Mouse (Mus musculus) liver, adult 2 months (tissue): ENCODE data around the gene Parvg. TPM values are rescaled to one million over a fixed set of nuclear protein-coding genes. Genes with fewer than 3 reads are reported as not detected.
A peak's percentile ranks its signal among the peaks of the same experiment; 100 is the strongest.

Source experiments
- DNase-seq: peaks from one replicate; pipeline ENCODE4 v3.0.0-alpha.2; 2011; ENCODE audit warnings: low read depth, low spot score; ENCODE audit errors: extremely low read depth
- H3K27ac ChIP-seq: fragments of 200-500 bp; replicated peaks from 2 replicates; pipeline ENCODE4 v1.5.1; 2012; ENCODE audit warnings: low read depth, mild to moderate bottlenecking, control low read depth, inconsistent platforms, low read length; ENCODE audit not compliant: insufficient read depth
- H3K27me3 ChIP-seq: fragments of 200-500 bp; 2 replicates; pipeline ENCODE4 v1.6.1; 2012; ENCODE audit warnings: mild to moderate bottlenecking, moderate library complexity, low read length, inconsistent platforms; ENCODE audit not compliant: control insufficient read depth, insufficient read depth
- H3K36me3 ChIP-seq: fragments of 200-500 bp; 2 replicates; pipeline ENCODE4 v1.6.1; 2012; ENCODE audit warnings: low read length, inconsistent platforms; ENCODE audit not compliant: control insufficient read depth, insufficient read depth
- H3K4me1 ChIP-seq: fragments of 200-500 bp; 2 replicates; pipeline ENCODE4 v1.6.1; 2011; ENCODE audit warnings: low read length; ENCODE audit not compliant: control insufficient read depth, insufficient read depth
- H3K4me3 ChIP-seq: fragments of 200-500 bp; 2 replicates; pipeline ENCODE4 v1.5.1; 2011; ENCODE audit warnings: low read depth, mild to moderate bottlenecking, control low read depth, low read length, moderate library complexity; ENCODE audit not compliant: insufficient read depth
- H3K79me2 ChIP-seq: fragments of 200-500 bp; 2 replicates; pipeline ENCODE4 v1.6.1; 2012; ENCODE audit warnings: inconsistent platforms, mild to moderate bottlenecking, low read length, moderate library complexity; ENCODE audit not compliant: control insufficient read depth, insufficient read depth
- H3K9ac ChIP-seq: fragments of 200-500 bp; 2 replicates; pipeline ENCODE4 v1.6.1; 2012; ENCODE audit warnings: low read depth, mild to moderate bottlenecking, control low read depth, inconsistent platforms, low read length
- CTCF ChIP-seq: fragments of 200-500 bp; IDR thresholded peaks from 2 replicates; pipeline ENCODE4 v1.5.1; 2011; ENCODE audit warnings: low read depth, low read length, control low read depth
- POLR2A ChIP-seq: fragments of 200-500 bp; IDR thresholded peaks from 2 replicates; pipeline ENCODE4 v1.6.1; 2011; ENCODE audit warnings: low read length, control low read depth; ENCODE audit not compliant: insufficient read depth; ENCODE audit errors: extremely low read depth
- WGBS: fragments of 180-500 bp; shearing (Covaris S2); methylation state at CpG from one replicate; pipeline ENCODE4 v1.1.7; 2018; 5-methylcytosine and 5-hydroxymethylcytosine counted together
- polyA plus RNA-seq: library from polyadenylated mRNA; depleted of rRNA; stranded (reverse); fragments of >200 nt; gene quantifications from 2 replicates; pipeline ENCODE4 v1.2.3, GENCODE M21; 2012
- total RNA-seq: library from RNA; depleted of rRNA; stranded (reverse); fragments of >200 nt; gene quantifications from 2 replicates; pipeline ENCODE4 v1.2.3, GENCODE M21; 2014

Parvg gene
- total and polyA plus RNA-seq, 2 experiments = 0.74 to 0.95 TPM

- Histone ChIP-seq H3K4me1 (no peaks in the 10 kb centered on the region), H3K27ac (no peak overlapping the region), H3K27me3 (no peaks in the 10 kb centered on the region), H3K36me3 (no peaks in the 10 kb centered on the region), H3K79me2 (no peaks in the 10 kb centered on the region), H3K4me3 (no peak overlapping the region), H3K9ac (no peak overlapping the region)
- DNase-seq = peak; percentile 3
- no peak for TF ChIP-seq CTCF
- no peak for TF ChIP-seq POLR2A
- WGBS = 72% methylated on average over 5 of the region's 5 CpGs
Observed at GRCm38 (mm10) chr15:84372801-84373200, 49.0 kb downstream of the Parvg start.

GRCm38 (mm10) chr15:84378734-84379133 lies 54.9 kb downstream of the Parvg start:
- H3K27ac ChIP-seq = no peak overlapping the region
- no peak overlapping the region for H3K4me3 ChIP-seq
- no peak for DNase-seq
- TF ChIP-seq POLR2A (no peak), CTCF (no peak)
- no peaks in the 10 kb centered on the region for H3K36me3 ChIP-seq
- no peaks in the 10 kb centered on the region for H3K27me3 ChIP-seq
- 83% methylated on average over 9 of the region's 9 CpGs for WGBS
- no peaks in the 10 kb centered on the region for H3K4me1 ChIP-seq
- no peak overlapping the region for H3K9ac ChIP-seq
- H3K79me2 ChIP-seq = no peaks in the 10 kb centered on the region

GRCm38 (mm10) chr15:84380181-84380580 lies 56.4 kb downstream of the Parvg start:
- no peak for DNase-seq
- H3K27me3 ChIP-seq = no peaks in the 10 kb centered on the region
- no peak overlapping the region for H3K27ac ChIP-seq
- no peak overlapping the region for H3K4me3 ChIP-seq
- no peak overlapping the region for H3K9ac ChIP-seq
- H3K79me2 ChIP-seq = no peaks in the 10 kb centered on the region
- TF ChIP-seq POLR2A = no peak
- TF ChIP-seq CTCF = no peak
- WGBS = 52% methylated on average over 10 of the region's 10 CpGs
- H3K4me1 ChIP-seq = no peaks in the 10 kb centered on the region
- H3K36me3 ChIP-seq = no peaks in the 10 kb centered on the region

DNA sequence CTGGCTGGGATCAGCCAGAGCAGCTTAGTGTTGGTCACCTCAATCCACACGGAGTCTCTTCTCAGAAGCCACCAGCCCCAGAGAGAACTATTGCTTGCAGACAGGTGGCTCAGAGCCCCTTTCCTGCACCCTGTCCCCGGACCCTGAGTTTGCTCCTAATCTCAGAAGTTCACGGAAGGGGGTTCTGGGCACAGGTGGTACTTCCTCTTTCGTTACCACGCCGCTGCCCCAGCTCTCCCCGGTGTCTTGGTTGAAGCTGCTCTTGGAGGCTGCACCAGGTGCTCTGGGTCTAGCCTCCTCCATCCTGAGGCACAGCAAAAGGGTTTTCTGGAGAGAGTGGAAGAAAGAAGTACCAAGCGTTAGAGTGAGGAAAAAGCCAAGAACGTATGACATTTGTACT lies 60.2 kb downstream of the Parvg start:
- H3K4me3 ChIP-seq = no peak overlapping the region
- TF ChIP-seq POLR2A = no peak
- no peak for TF ChIP-seq CTCF
- no peaks in the 10 kb centered on the region for H3K36me3 ChIP-seq
- no peak for DNase-seq
- no peaks in the 10 kb centered on the region for H3K4me1 ChIP-seq
- 92% methylated on average over 9 of the region's 9 CpGs for WGBS
- no peak overlapping the region for H3K27ac ChIP-seq
- H3K79me2 ChIP-seq = no peaks in the 10 kb centered on the region
- H3K9ac ChIP-seq = no peak overlapping the region
- H3K27me3 ChIP-seq = no peaks in the 10 kb centered on the region

GRCm38 (mm10) chr15:84385995-84386565 lies 62.3 kb downstream of the Parvg start:
- H3K27ac ChIP-seq = no peak overlapping the region
- no peaks in the 10 kb centered on the region for H3K4me1 ChIP-seq
- 88% methylated on average over 8 of the region's 8 CpGs for WGBS
- no peak for DNase-seq
- no peaks in the 10 kb centered on the region for H3K79me2 ChIP-seq
- no peak overlapping the region for H3K4me3 ChIP-seq
- H3K27me3 ChIP-seq = no peaks in the 10 kb centered on the region
- H3K36me3 ChIP-seq = no peaks in the 10 kb centered on the region
- H3K9ac ChIP-seq = no peak overlapping the region
- TF ChIP-seq POLR2A (no peak), CTCF (no peak)

GRCm38 (mm10) chr15:84388698-84389131 lies 64.9 kb downstream of the Parvg start:
- no peak for DNase-seq
- H3K9ac ChIP-seq = no peak overlapping the region
- TF ChIP-seq POLR2A (no peak), CTCF (no peak)
- H3K4me3 ChIP-seq = no peak overlapping the region
- no peak overlapping the region for H3K27ac ChIP-seq
- H3K36me3 ChIP-seq = no peaks in the 10 kb centered on the region
- H3K27me3 ChIP-seq = no peaks in the 10 kb centered on the region
- H3K79me2 ChIP-seq = no peaks in the 10 kb centered on the region
- 83% methylated on average over 8 of the region's 8 CpGs for WGBS
- no peaks in the 10 kb centered on the region for H3K4me1 ChIP-seq
